Mouse (Mus musculus) stomach, postnatal 0 days (tissue): ENCODE results near the gene Olfr403.

Source experiments
- CTCF ChIP-seq: IDR thresholded peaks from 2 replicates; pipeline ENCODE4 v1.5.1; 2016; ENCODE audit warnings: antibody characterized with exemption, low read depth, mild to moderate bottlenecking, moderate library complexity
- EP300 ChIP-seq: optimal IDR thresholded peaks from 2 replicates; pipeline ENCODE3; 2016; ENCODE audit warnings: antibody characterized with exemption

DNA sequence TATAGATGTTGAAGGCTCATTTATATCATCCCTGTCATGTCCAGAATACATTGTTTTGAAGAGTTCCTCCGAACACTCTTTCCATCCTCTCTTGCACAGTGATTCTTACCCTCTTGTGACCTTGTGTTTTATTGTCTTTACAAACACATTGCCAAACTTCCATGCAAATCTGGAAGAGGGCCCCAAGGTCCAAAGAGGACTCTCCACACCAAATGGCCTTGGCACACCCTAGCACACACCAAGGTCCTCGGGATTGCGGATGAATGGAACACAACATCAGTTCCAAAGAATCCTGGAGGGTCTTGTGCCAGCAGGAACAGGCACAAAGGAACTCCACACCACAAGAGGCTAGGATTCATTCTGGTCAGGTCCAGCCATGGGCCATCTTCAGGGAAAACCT is 55.2 kb downstream of the Olfr403 start:
- TF ChIP-seq CTCF (no peak), EP300 (no peak)
